Mouse (Mus musculus): Measurements from ENCODE around the gene Ano6. TPM values are rescaled to one million over a fixed set of nuclear protein-coding genes. Genes with fewer than 3 reads are reported as not detected.
"Not testable (repeated sequence)": the region's sequence is repeated elsewhere in the genome, so short reads cannot be mapped to it uniquely, and the experiment has no call there.

Gene Ano6
- total RNA-seq, 2 experiments from 2014 or later: 20.6 to 27.4 TPM

- DNase-seq (ENCODE audit: low spot score in 2 of 2): no peak
Measured at GRCm38 (mm10) chr15:95826516-95826915, 35.9 kb downstream of the Ano6 start.

- DNase-seq (ENCODE audit: low spot score in 2 of 2): no peak
Measured at GRCm38 (mm10) chr15:95827465-95827971, 36.9 kb downstream of the Ano6 start.

- DNase-seq (ENCODE audit: low spot score in 2 of 2): not testable (repeated sequence)
Measured at GRCm38 (mm10) chr15:95828018-95828646, 37.5 kb downstream of the Ano6 start.

- no peak for DNase-seq (ENCODE audit: low spot score in 2 of 2)
Measured at GRCm38 (mm10) chr15:95828647-95829254, 38.1 kb downstream of the Ano6 start.

- no peak for DNase-seq (ENCODE audit: low spot score in 2 of 2)
Measured at GRCm38 (mm10) chr15:95829553-95830205, 39.0 kb downstream of the Ano6 start.

- DNase-seq (ENCODE audit: low spot score in 2 of 2): no peak
Measured at GRCm38 (mm10) chr15:95830206-95830560, 39.5 kb downstream of the Ano6 start.

- no peak for DNase-seq (ENCODE audit: low spot score in 2 of 2)
Measured at GRCm38 (mm10) chr15:95833292-95833691, 42.6 kb downstream of the Ano6 start.

- no peak for DNase-seq (ENCODE audit: low spot score in 2 of 2)
Measured at GRCm38 (mm10) chr15:95836077-95836476, 45.4 kb downstream of the Ano6 start.

GRCm38 (mm10) chr15:95836646-95837434, 46.2 kb downstream of the Ano6 start:
- DNase-seq (ENCODE audit: low spot score in 2 of 2): no peak

GRCm38 (mm10) chr15:95837570-95837969, 46.9 kb downstream of the Ano6 start:
- no peak for DNase-seq (ENCODE audit: low spot score in 2 of 2)

GRCm38 (mm10) chr15:95838171-95839020, 47.8 kb downstream of the Ano6 start:
- DNase-seq (ENCODE audit: low spot score in 2 of 2): no peak

- no peak for DNase-seq (ENCODE audit: low spot score in 2 of 2)
Measured at GRCm38 (mm10) chr15:95839789-95840188, 49.1 kb downstream of the Ano6 start.

GRCm38 (mm10) chr15:95843183-95843949, 52.7 kb downstream of the Ano6 start:
- no peak for DNase-seq (ENCODE audit: low spot score in 2 of 2)

GRCm38 (mm10) chr15:95844412-95844811, 53.8 kb downstream of the Ano6 start:
- no peak for DNase-seq (ENCODE audit: low spot score in 2 of 2)

- no peak for DNase-seq (ENCODE audit: low spot score in 2 of 2)
Measured at GRCm38 (mm10) chr15:95846102-95846501, 55.5 kb downstream of the Ano6 start.

- DNase-seq (ENCODE audit: low spot score in 2 of 2): no peak
Measured at GRCm38 (mm10) chr15:95848493-95849064, 57.9 kb downstream of the Ano6 start.

- no peak for DNase-seq (ENCODE audit: low spot score in 2 of 2)
Measured at GRCm38 (mm10) chr15:95849513-95850411, 59.1 kb downstream of the Ano6 start.

GRCm38 (mm10) chr15:95850546-95850945, 59.9 kb downstream of the Ano6 start:
- DNase-seq (ENCODE audit: low spot score in 2 of 2): no peak

All from layer of hippocampus, adult 18-20 months (tissue).